Mouse (Mus musculus): ENCODE results near the gene Jak3.

- TF ChIP-seq MYOD1 (IDR thresholded peaks at IDR 0.05; ENCODE audit: control insufficient read depth in 1 of 3, insufficient read length in 2 of 3, low read depth in 2 of 3) = no peak
- TF ChIP-seq MYOG (IDR thresholded peaks at IDR 0.05; ENCODE audit: control insufficient read depth in 1 of 3, insufficient read depth in 1 of 3, insufficient read length in 2 of 3, low read depth in 2 of 3) = no peak
- no peak for TF ChIP-seq CEBPB (IDR thresholded peaks at IDR 0.05; ENCODE audit: insufficient read depth, poor library complexity, severe bottlenecking)
- TF ChIP-seq USF1 (IDR thresholded peaks at IDR 0.05; ENCODE audit: low read depth) = no peak
- no peak for TF ChIP-seq TCF12 (IDR thresholded peaks at IDR 0.05; ENCODE audit: insufficient read depth, poor library complexity, severe bottlenecking)
Observed at GRCm38 (mm10) chr8:71654600-71654999, 21.5 kb upstream of the Jak3 start.

Measured in myocyte (in vitro differentiated cells).